In genomic region chr19:48001774-48002173, GRCm38 (mm10) we compare ENCODE assay signal across 20 mouse cellular contexts.
DNase-seq lines count a peak whose midpoint lies in the region; ATAC-seq and TF ChIP-seq lines count a peak whose summit lies in the region.
"Had no signal": no experiment of that assay in that cellular context is flagged by ENCODE, and none has a peak within 500 bp of the region (broad histone marks: within the 10 kb centered on the region; RNA-seq: fewer than 3 reads in every experiment).

No protein-coding gene starts in this region.

- H3K4me1 ChIP-seq in lung, embryonic 14.5 days (ENCODE audit: insufficient read depth) = no peaks in the 10 kb centered on the region
- no peaks in the 10 kb centered on the region; the same call in 1 of the 2 replicates for H3K4me1 ChIP-seq in midbrain, embryonic 11.5 days (ENCODE audit: control insufficient read depth, insufficient read depth, low read length)
- H3K4me1 ChIP-seq in midbrain, embryonic 15.5 days = no peaks in the 10 kb centered on the region
- H3K4me1 ChIP-seq: forebrain, embryonic 15.5 days; hindbrain, embryonic 13.5 days had no signal

- no peaks in the 10 kb centered on the region for H3K9me3 ChIP-seq in lung, embryonic 14.5 days (ENCODE audit: low read depth, low read length)
- H3K9me3 ChIP-seq in midbrain, embryonic 11.5 days (ENCODE audit: control insufficient read depth, low read length) = no peaks in the 10 kb centered on the region; the same call in 1 of the 2 replicates
- H3K9me3 ChIP-seq in midbrain, embryonic 15.5 days = 0 out of 2 replicates have a peak, but pooled peaks cover 2% of the 10 kb centered on the region
- H3K9me3 ChIP-seq: embryonic facial prominence, embryonic 12.5 days; forebrain, embryonic 15.5 days; hindbrain, embryonic 13.5 days had no signal

- ATAC-seq in lung, embryonic 14.5 days (ENCODE audit: insufficient read depth) = peak; percentile 56; the same call in 1 of the 2 replicates
- no peak for ATAC-seq in midbrain, embryonic 11.5 days (ENCODE audit: low FRiP score)
- no peak for ATAC-seq in midbrain, embryonic 15.5 days (replicated peaks)
- no peak for ATAC-seq in inflammation-experienced regulatory T-cells, adult 6 months
- ATAC-seq: forebrain, embryonic 15.5 days had no signal

- no peaks in the 10 kb centered on the region for H3K36me3 ChIP-seq in lung, embryonic 14.5 days (ENCODE audit: insufficient read depth)
- no peaks in the 10 kb centered on the region for H3K36me3 ChIP-seq in midbrain, embryonic 11.5 days (ENCODE audit: control insufficient read depth, insufficient read depth, low read length)
- no peaks in the 10 kb centered on the region for H3K36me3 ChIP-seq in midbrain, embryonic 15.5 days (replicated peaks)
- H3K36me3 ChIP-seq: embryonic facial prominence, embryonic 12.5 days; forebrain, embryonic 15.5 days; hindbrain, embryonic 13.5 days had no signal

- no peak overlapping the region for H3K9ac ChIP-seq in lung, embryonic 14.5 days
- no peak overlapping the region for H3K9ac ChIP-seq in midbrain, embryonic 11.5 days (ENCODE audit: low read length)
- no peak overlapping the region for H3K9ac ChIP-seq in midbrain, embryonic 15.5 days
- H3K9ac ChIP-seq: embryonic facial prominence, embryonic 12.5 days; forebrain, embryonic 15.5 days; hindbrain, embryonic 13.5 days had no signal

- H3K4me3 ChIP-seq in lung, embryonic 14.5 days (ENCODE audit: low read depth, low read length) = no peak overlapping the region
- H3K4me3 ChIP-seq in midbrain, embryonic 11.5 days (ENCODE audit: low read depth, low read length) = no peak overlapping the region
- H3K4me3 ChIP-seq in midbrain, embryonic 15.5 days = no peak overlapping the region
- H3K4me3 ChIP-seq: embryonic facial prominence, embryonic 12.5 days; forebrain, embryonic 15.5 days; heart, adult 2 months; hindbrain, embryonic 13.5 days had no signal

- DNase-seq in heart, adult 11 months = peak; percentile 7
- no peak for DNase-seq in heart, postnatal 10 days
- peak; percentile 70 for DNase-seq in lung, embryonic 14.5 days
- DNase-seq in lung, adult 18-20 months = no peak
- peak; percentile 56 for DNase-seq in midbrain, embryonic 11.5 days (ENCODE audit: low spot score, missing footprints)
- DNase-seq in lung, postnatal 36 days = peak; percentile 3
- DNase-seq: adrenal gland, postnatal 14 days; B cell, adult 2 months; cerebellum, adult 11-12 months; cerebellum, adult 9-10 months; cerebellum, postnatal 25 days; gastrocnemius, postnatal 36 days; heart, adult 2 months; heart, postnatal 14 days had no signal

- no peak for TF ChIP-seq CTCF in lung, embryonic 14.5 days (IDR thresholded peaks at IDR 0.05; ENCODE audit: low read depth)

- no peak overlapping the region for H3K4me2 ChIP-seq in lung, embryonic 14.5 days
- no peak overlapping the region for H3K4me2 ChIP-seq in midbrain, embryonic 11.5 days
- H3K4me2 ChIP-seq in midbrain, embryonic 15.5 days = no peak overlapping the region
- H3K4me2 ChIP-seq: embryonic facial prominence, embryonic 12.5 days; forebrain, embryonic 15.5 days; heart, embryonic 11.5 days; hindbrain, embryonic 13.5 days had no signal

- H3K27me3 ChIP-seq in lung, embryonic 14.5 days (ENCODE audit: insufficient read depth, low read length) = no peaks in the 10 kb centered on the region
- H3K27me3 ChIP-seq in midbrain, embryonic 11.5 days (ENCODE audit: control insufficient read depth, insufficient read depth, low read length) = no peaks in the 10 kb centered on the region
- no peaks in the 10 kb centered on the region for H3K27me3 ChIP-seq in midbrain, embryonic 15.5 days (replicated peaks)
- H3K27me3 ChIP-seq: embryonic facial prominence, embryonic 12.5 days; forebrain, embryonic 15.5 days; hindbrain, embryonic 13.5 days had no signal

- 0 out of 2 replicates have a peak overlapping the region, but pooled peaks have one; percentile 32 for H3K27ac ChIP-seq in lung, embryonic 14.5 days (ENCODE audit: low read depth)
- no peak overlapping the region for H3K27ac ChIP-seq in midbrain, embryonic 11.5 days (ENCODE audit: low read depth, low read length)
- H3K27ac ChIP-seq in midbrain, embryonic 15.5 days = no peak overlapping the region
- H3K27ac ChIP-seq: embryonic facial prominence, embryonic 12.5 days; forebrain, embryonic 15.5 days; heart, adult 2 months; hindbrain, embryonic 13.5 days had no signal

- intact Hi-C loops in heart, postnatal 10 days (cut with DNase I) = no loop called here

- WGBS in lung, embryonic 14.5 days = 49% methylated on average over 11 of the region's 11 CpGs
- 88% methylated on average over 11 of the region's 11 CpGs for WGBS in midbrain, embryonic 11.5 days
- WGBS in midbrain, embryonic 15.5 days = 82% methylated on average over 11 of the region's 11 CpGs

Comparison
In these comparisons a context has a peak if more than half of its experiments do, and no peak if none do; other contexts are left out.
1. DNase-seq: peak in heart, adult 11 months (single experiment), lung, embryonic 14.5 days (single experiment), midbrain, embryonic 11.5 days (single experiment) and lung, postnatal 36 days (single experiment); none in heart, postnatal 10 days (0 of 2) and lung, adult 18-20 months (0 of 2).